Mouse (Mus musculus) liver, embryonic 18 days (tissue): ENCODE measurements around the gene Oxsr1. TPM values are rescaled to one million over a fixed set of nuclear protein-coding genes. Genes with fewer than 3 reads are reported as not detected.

Experiments used
- polyA plus RNA-seq: library from polyadenylated mRNA; depleted of rRNA; stranded (reverse); fragments of >200 nt; gene quantifications from 2 replicates; pipeline ENCODE4 v1.2.3, GENCODE M21; 2012; rRNA removed

Gene Oxsr1
- polyA plus RNA-seq = 10.5 and 13.1 TPM in 2 replicates

GRCm38 (mm10) chr9:119322289-119323259 is at the start of gene Oxsr1:
Gene Oxsr1, minus strand, starts transcription at chr9:119322427.

GRCm38 (mm10) chr9:119365284-119365683 is 43.1 kb upstream of the Oxsr1 start, which contains the start of gene Slc22a14:
Gene Slc22a14, minus strand, starts transcription at chr9:119365553.

DNA sequence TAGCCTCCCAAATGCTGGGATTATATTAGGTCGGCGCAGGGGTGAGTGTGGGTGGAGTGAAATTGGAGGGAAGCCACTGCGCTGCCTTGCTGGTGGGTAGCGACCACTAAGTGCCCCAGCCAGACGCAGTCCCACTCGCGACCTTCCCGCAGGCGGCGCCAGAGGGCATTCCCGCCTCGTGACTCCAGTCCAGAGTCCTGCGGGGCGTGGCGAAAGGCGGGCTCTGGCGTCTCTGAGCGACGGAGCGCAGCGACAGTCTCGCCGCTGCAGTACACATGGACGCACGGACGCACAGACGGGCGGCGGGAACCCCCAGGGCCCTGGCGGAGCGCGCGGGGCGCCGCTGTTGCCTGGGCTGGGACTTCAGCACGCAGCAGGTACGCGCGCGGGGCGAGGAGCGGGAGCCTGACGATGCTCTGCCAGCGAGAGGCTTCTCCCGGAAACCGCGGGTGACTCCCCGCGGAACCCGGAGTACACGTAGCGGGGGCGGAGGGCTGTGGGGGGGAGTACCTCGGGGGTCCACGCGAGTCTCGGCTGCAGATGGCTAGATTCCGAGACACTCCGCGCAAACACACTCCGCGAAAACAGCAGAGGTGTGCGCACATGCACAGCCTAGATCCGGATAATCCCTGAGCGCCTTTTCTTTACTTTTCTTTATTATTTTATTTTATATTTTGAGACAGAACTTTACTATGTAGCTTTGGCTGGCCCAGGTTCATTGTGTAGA is 35.3 kb upstream of the Oxsr1 start, which contains the start of gene Xylb:
Gene Xylb, plus strand, starts transcription at position 51 of the 727 bp plus-strand sequence.

DNA sequence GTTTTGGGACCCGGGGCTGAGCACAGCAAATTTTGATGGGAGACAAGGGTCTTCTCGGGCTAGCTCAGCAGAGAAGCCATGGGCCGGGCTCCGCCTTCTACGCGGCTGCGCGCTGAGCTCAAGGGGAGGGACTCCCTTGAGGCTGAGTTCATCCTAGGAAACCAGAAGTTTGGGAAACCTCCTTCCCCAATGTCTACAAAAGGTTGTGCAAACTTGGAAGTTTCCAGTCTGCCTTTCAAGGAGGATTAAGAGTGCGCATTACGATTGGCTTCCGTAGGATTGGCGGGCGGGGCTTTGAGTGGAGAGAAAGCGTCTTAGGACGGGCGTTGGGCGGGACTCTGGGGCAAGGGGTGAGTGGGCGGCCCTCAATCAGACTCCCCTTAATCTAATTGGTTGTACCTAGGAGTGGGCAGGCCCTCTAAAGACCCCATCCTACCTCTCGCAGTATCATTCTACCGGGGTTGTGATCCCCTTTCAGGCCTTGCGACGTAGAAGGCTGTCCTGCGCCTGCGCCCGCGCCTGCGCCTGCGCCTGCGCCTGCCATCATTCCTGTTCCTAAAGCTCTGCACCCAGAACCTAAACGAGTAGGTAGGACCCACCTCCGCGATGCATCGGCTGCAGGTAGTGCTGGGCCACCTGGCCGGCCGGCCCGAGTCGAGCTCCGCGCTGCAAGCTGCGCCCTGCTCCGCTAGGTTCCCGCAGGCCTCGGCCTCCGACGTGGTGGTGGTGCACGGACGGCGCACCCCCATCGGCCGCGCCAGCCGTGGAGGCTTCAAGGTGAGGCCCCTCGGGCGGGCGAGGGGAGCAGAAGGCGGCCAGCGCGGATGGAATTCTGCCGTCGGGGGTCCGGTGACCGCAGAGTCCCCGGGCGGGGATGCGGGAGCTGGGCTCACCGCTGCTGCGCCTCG is 18.9 kb upstream of the Oxsr1 start, which contains the start of gene Myd88:
Gene Myd88, minus strand, starts transcription at position 503 of the 908 bp plus-strand sequence.

DNA sequence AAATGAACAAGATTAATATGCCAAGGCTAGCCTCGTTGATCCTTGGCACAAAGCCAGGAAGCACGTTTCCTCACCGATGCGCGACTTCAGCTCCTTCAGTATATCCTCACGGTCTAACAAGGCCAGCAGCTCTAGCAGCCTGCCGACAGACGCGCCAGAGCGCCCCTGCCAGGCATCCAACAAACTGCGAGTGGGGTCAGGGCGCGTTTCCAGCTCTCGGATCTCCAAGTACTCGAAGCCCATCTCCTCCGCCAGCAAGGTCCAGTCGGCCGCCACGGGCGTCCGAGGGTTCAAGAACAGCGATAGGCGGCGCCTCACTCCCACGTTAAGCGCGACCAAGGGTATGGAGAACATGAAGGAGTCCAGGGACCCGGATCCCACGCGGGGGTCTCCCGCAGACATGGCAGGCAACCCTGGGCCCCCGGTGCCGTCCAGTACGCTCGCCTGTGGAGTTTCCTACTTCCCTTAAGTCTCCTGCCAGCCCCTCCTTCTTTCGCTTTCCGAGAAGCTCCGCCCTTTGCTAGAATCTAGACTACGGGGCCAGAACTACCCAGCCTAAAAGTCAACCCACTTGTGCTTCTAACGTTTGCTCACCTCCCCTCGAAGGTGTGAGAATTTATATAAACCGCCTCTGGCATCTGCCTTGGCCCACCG is 17.5 kb upstream of the Oxsr1 start, which contains the start of gene Acaa1a:
Gene Acaa1a, plus strand, starts transcription at position 119 of the 654 bp plus-strand sequence.

DNA sequence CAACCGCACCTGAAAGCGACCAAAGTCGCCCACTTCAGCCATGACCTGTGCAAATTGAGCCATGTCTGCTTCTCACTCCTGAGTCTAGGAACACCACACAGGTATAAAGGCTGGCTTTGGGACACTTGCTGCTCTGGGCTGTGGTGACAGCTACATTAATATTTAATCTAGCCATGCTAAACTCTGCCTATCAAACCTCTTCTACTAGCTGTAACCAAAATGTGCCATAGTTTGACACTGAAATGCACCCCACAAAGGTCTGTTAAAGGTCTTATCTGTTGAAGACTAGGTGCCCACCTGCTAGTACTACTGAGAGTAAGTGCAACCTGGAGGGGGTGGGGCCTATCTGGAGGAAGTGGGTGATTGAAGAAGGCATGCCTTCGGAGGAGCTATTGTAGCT is 113.2 kb downstream of the Oxsr1 start, which contains the start of gene Slc22a13:
Gene Slc22a13, minus strand, starts transcription at position 101 of the 400 bp plus-strand sequence.

Other genes starting within 250 kb of the Oxsr1 start
- gene Plcd1, start 228.9 kb downstream of the Oxsr1 start, polyA plus RNA-seq = 1.1 and 1.4 TPM in 2 replicates
- 0.09 and 0.12 TPM in 2 replicates for gene Dlec1, start 219.9 kb downstream of the Oxsr1 start, polyA plus RNA-seq
- 105 and 216 TPM in 2 replicates for gene Acaa1b, start 165.3 kb downstream of the Oxsr1 start, polyA plus RNA-seq
- gene Gm47289, start 163.3 kb downstream of the Oxsr1 start, polyA plus RNA-seq = 0.01 TPM in 1 of 2 replicates, not detected in the other
- 0.01 and 0.02 TPM in 2 replicates for gene Slc22a13, start 113.3 kb downstream of the Oxsr1 start, polyA plus RNA-seq
- gene Acaa1a, start 17.2 kb upstream of the Oxsr1 start, polyA plus RNA-seq = 63.3 and 66.0 TPM in 2 replicates
- 8.9 and 9.4 TPM in 2 replicates for gene Myd88, start 19.0 kb upstream of the Oxsr1 start, polyA plus RNA-seq
- gene Xylb, start 35.0 kb upstream of the Oxsr1 start, polyA plus RNA-seq = 8.2 and 8.6 TPM in 2 replicates
- gene Slc22a14, start 43.1 kb upstream of the Oxsr1 start, polyA plus RNA-seq = 0.02 TPM in 2 replicates
- 0.91 and 1.5 TPM in 2 replicates for gene Acvr2b, start 79.7 kb upstream of the Oxsr1 start, polyA plus RNA-seq
- 2.0 and 2.2 TPM in 2 replicates for gene Exog, start 122.5 kb upstream of the Oxsr1 start, polyA plus RNA-seq